Comparison of ENCODE assay signal across 8 mouse cellular contexts in the genomic region with DNA sequence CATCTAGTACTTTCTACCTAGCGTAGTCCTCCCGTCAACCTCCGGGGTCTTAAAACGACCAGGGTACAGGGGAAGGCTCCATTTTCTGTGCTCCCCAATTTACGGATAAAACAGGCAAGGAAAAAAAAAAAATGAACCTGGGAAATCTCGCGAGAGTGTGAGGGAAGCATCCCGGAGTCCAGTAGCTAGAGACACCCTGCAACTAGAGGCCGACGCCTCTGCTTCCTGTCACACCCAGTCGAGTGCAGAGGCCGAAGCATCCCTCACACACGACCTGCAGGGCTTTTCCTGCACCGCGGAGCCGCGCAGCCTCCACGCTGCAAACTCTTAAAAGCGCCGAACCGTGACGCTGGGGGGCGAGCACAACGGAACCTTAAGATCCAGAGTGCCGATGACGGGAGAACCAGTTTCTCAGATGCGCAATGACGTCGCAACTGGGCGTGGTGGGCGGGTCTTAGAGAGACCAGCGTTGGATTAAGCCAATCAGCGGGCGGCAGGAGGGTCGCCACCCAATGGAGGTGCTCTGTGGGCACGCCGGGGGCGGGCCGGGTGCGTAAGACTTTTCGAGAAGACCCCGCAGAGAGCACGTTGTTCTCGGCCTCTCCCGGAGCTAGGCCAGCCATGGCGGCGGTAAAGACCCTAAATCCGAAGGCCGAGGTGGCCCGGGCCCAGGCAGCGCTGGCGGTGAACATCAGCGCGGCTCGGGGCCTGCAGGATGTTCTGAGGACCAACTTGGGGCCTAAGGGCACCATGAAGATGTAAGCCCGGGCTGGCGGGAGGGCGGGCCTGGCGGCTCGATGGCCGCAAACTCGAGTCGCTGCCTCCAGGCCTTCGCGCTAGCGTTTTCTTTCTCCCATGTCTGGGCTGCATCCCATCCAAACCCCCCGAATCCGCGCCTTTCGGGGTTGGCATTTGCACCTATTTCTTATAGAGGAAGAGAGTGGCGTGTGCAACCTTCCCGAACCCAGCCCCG. TPM values are rescaled to one million over a fixed set of nuclear protein-coding genes. Genes with fewer than 3 reads are reported as not detected.
DNase-seq lines count a peak whose midpoint lies in the region; ATAC-seq and TF ChIP-seq lines count a peak whose summit lies in the region.

TSS of gene Psph (minus strand) at position 632 of the 973 bp plus-strand sequence.

- WGBS in bone marrow, adult 2 months = under 1% methylated on average over 73 of the region's 73 CpGs
- under 1% methylated on average over 73 of the region's 73 CpGs for WGBS in embryonic facial prominence, embryonic 15.5 days
- WGBS in limb, embryonic 14.5 days = under 1% methylated on average over 67 of the region's 73 CpGs
- under 1% methylated on average over 73 of the region's 73 CpGs for WGBS in midbrain, postnatal 0 days

- peak within 1 kb of the TSS; percentile 86 for H3K9ac ChIP-seq in embryonic facial prominence, embryonic 15.5 days
- H3K9ac ChIP-seq in limb, embryonic 14.5 days (ENCODE audit: low read depth, low read length, severe bottlenecking) = peak within 1 kb of the TSS; percentile 96
- H3K9ac ChIP-seq in midbrain, postnatal 0 days (replicated peaks; ENCODE audit: low read length, poor library complexity, severe bottlenecking) = peak within 1 kb of the TSS; percentile 89

- TF ChIP-seq CTCF in bone marrow, adult 2 months (IDR thresholded peaks at IDR 0.05; ENCODE audit: control insufficient read depth, insufficient read depth, low read length) = no peak
- TF ChIP-seq CTCF in midbrain, postnatal 0 days (IDR thresholded peaks at IDR 0.05) = peak; percentile 43

- peak; percentile 99 for DNase-seq in 416B (ENCODE audit: low read depth)
- peak; percentile 96 for DNase-seq in heart, adult 8-10 months (ENCODE audit: low spot score)
- DNase-seq in kidney, adult 9 months = peak; percentile 97
- DNase-seq in limb, embryonic 14.5 days (ENCODE audit: low spot score) = peak; percentile 99
- DNase-seq in midbrain, postnatal 0 days (ENCODE audit: low spot score) = peak; percentile 100
- DNase-seq in spleen, postnatal 14 days (ENCODE audit: low spot score in 2 of 2) = peak; percentile 88 to 93

- peaks cover 32% of the 10 kb centered on the region for H3K36me3 ChIP-seq in embryonic facial prominence, embryonic 15.5 days
- peaks cover 36% of the 10 kb centered on the region for H3K36me3 ChIP-seq in limb, embryonic 14.5 days (ENCODE audit: control insufficient read depth, insufficient read depth, low read length)
- H3K36me3 ChIP-seq in midbrain, postnatal 0 days (ENCODE audit: insufficient read depth, low read length) = peaks cover 29% of the 10 kb centered on the region

- H3K27ac ChIP-seq in bone marrow, adult 2 months (ENCODE audit: control insufficient read depth, insufficient read depth, low read depth, low read length, poor library complexity) = peak within 1 kb of the TSS; percentile 98
- peak within 1 kb of the TSS; percentile 100 for H3K27ac ChIP-seq in embryonic facial prominence, embryonic 15.5 days (replicated peaks)
- peak within 1 kb of the TSS; percentile 98 for H3K27ac ChIP-seq in limb, embryonic 14.5 days (replicated peaks; ENCODE audit: low read depth, low read length)
- H3K27ac ChIP-seq in midbrain, postnatal 0 days (ENCODE audit: low read depth, low read length) = peak within 1 kb of the TSS; percentile 98

- TF ChIP-seq POLR2A in bone marrow, adult 2 months (IDR thresholded peaks at IDR 0.05; ENCODE audit: borderline replicate concordance, control insufficient read depth, low read depth, low read length) = peak; percentile 49; the same call in 1 of the 2 replicates
- no peak; the same call in 1 of the 2 replicates for TF ChIP-seq POLR2A in limb, embryonic 14.5 days (IDR thresholded peaks at IDR 0.05; ENCODE audit: borderline replicate concordance, extremely low read depth, insufficient read depth, insufficient read length)

- H3K9me3 ChIP-seq in embryonic facial prominence, embryonic 15.5 days (replicated peaks) = no peaks in the 10 kb centered on the region
- no peaks in the 10 kb centered on the region for H3K9me3 ChIP-seq in limb, embryonic 14.5 days (ENCODE audit: control insufficient read depth, low read length)
- H3K9me3 ChIP-seq in midbrain, postnatal 0 days (ENCODE audit: low read length) = no peaks in the 10 kb centered on the region

- peak within 1 kb of the TSS; percentile 95 for H3K4me3 ChIP-seq in bone marrow, adult 2 months (replicated peaks; ENCODE audit: control insufficient read depth, low read depth, low read length)
- peak within 1 kb of the TSS; percentile 97 for H3K4me3 ChIP-seq in embryonic facial prominence, embryonic 15.5 days (replicated peaks)
- H3K4me3 ChIP-seq in limb, embryonic 14.5 days (replicated peaks; ENCODE audit: low read length) = peak within 1 kb of the TSS; percentile 90
- peak within 1 kb of the TSS; percentile 96 for H3K4me3 ChIP-seq in midbrain, postnatal 0 days (ENCODE audit: low read depth, low read length)

- peak within 1 kb of the TSS; percentile 66 for H3K4me2 ChIP-seq in embryonic facial prominence, embryonic 15.5 days (replicated peaks)
- H3K4me2 ChIP-seq in limb, embryonic 14.5 days (replicated peaks; ENCODE audit: low read depth, low read length, severe bottlenecking) = peak within 1 kb of the TSS; percentile 69
- peak within 1 kb of the TSS; percentile 57 for H3K4me2 ChIP-seq in midbrain, postnatal 0 days (ENCODE audit: low read depth, low read length, poor library complexity, severe bottlenecking)

- H3K4me1 ChIP-seq in bone marrow, adult 2 months (ENCODE audit: control insufficient read depth, insufficient read depth, low read length) = no peaks in the 10 kb centered on the region; the same call in 1 of the 2 replicates
- H3K4me1 ChIP-seq in embryonic facial prominence, embryonic 15.5 days = peaks cover 18% of the 10 kb centered on the region
- peaks cover 12% of the 10 kb centered on the region; the same call in 1 of the 2 replicates for H3K4me1 ChIP-seq in limb, embryonic 14.5 days (ENCODE audit: control insufficient read depth, insufficient read depth, low read length)
- H3K4me1 ChIP-seq in midbrain, postnatal 0 days (ENCODE audit: insufficient read depth, low read length) = no peaks in the 10 kb centered on the region

- peak; percentile 99 for ATAC-seq in embryonic facial prominence, embryonic 15.5 days (ENCODE audit: insufficient number of reproducible peaks, low FRiP score, low TSS enrichment, low read depth)
- ATAC-seq in limb, embryonic 14.5 days (ENCODE audit: low FRiP score, low read depth) = peak; percentile 99
- peak; percentile 99 for ATAC-seq in midbrain, postnatal 0 days (ENCODE audit: low FRiP score)

- no peaks in the 10 kb centered on the region for H3K27me3 ChIP-seq in embryonic facial prominence, embryonic 15.5 days
- no peaks in the 10 kb centered on the region for H3K27me3 ChIP-seq in limb, embryonic 14.5 days (ENCODE audit: control insufficient read depth, insufficient read depth, low read length)
- no peaks in the 10 kb centered on the region for H3K27me3 ChIP-seq in midbrain, postnatal 0 days (ENCODE audit: insufficient read depth, low read length)

RNA-seq across cellular contexts. Expression of gene Psph, which starts in this region (rescaled TPM):
- 4.3 and 11.1 TPM in 2 replicates for polyA plus RNA-seq in bone marrow, adult 2 months (2011; ENCODE audit: insufficient read depth, insufficient read length, low replicate concordance, missing spikeins)
- 30.7 and 35.3 TPM in 2 replicates for polyA plus RNA-seq in embryonic facial prominence, embryonic 15.5 days (2015; fragmentation: Nextera tagmentation; extraction: Ambion mirVana)
- 1 to 10 TPM; 8.0 to 10.0 (median 8.6) TPM for total RNA-seq in heart, adult 8-10 months (2022)
- 14.5 and 15.9 TPM in 2 replicates for polyA plus RNA-seq in limb, embryonic 14.5 days (2012; rRNA removed)
- polyA plus RNA-seq in limb, embryonic 14.5 days (2014; fragmentation: Nextera tagmentation; extraction: Ambion mirVana) = 28.5 and 34.1 TPM in 2 replicates
- 18.5 and 33.1 TPM in 2 replicates for total RNA-seq in midbrain, postnatal 0 days (2014; rRNA removed)
- 40.3 and 42.0 TPM in 2 replicates for polyA plus RNA-seq in midbrain, postnatal 0 days (2015; fragmentation: Nextera tagmentation; extraction: Ambion mirVana)

Comparison
In these comparisons a context has a peak if more than half of its experiments do, and no peak if none do; other contexts are left out.
1. Peak in every context shown above with its lines: DNase-seq, ATAC-seq, H3K4me3 ChIP-seq and H3K27ac ChIP-seq.